Mouse (Mus musculus) urinary bladder, postnatal 4 days (tissue): ENCODE measurements around the gene Slc39a11.
"Not testable (repeated sequence)": the region's sequence is repeated elsewhere in the genome, so short reads cannot be mapped to it uniquely, and the experiment has no call there.

Experiments used
- DNase-seq, 2 experiments: peaks; one replicate each; pipeline ENCODE4 v3.0.0; 2021 to 2022; ENCODE audit warnings: low spot score in 2 of 2

Slc39a11 gene

GRCm38 (mm10) chr11:113667704-113668103, 17.8 kb upstream of the Slc39a11 start:
- no peak for DNase-seq

GRCm38 (mm10) chr11:113667122-113667521, 17.2 kb upstream of the Slc39a11 start:
- DNase-seq: no peak

- no peak for DNase-seq
These were observed 16.8 kb upstream of the Slc39a11 start for GRCm38 (mm10) chr11:113666648-113667047.

GRCm38 (mm10) chr11:113666205-113666604, 16.3 kb upstream of the Slc39a11 start:
- DNase-seq: no peak

- no peak for DNase-seq
These were observed 14.4 kb upstream of the Slc39a11 start for GRCm38 (mm10) chr11:113664279-113664678.

GRCm38 (mm10) chr11:113661835-113662351, 12.0 kb upstream of the Slc39a11 start:
- DNase-seq: no peak

GRCm38 (mm10) chr11:113660940-113661339, 11.1 kb upstream of the Slc39a11 start:
- no peak for DNase-seq

GRCm38 (mm10) chr11:113660213-113660612, 10.3 kb upstream of the Slc39a11 start:
- not testable (repeated sequence) for DNase-seq

- no peak for DNase-seq
These were observed 8.9 kb upstream of the Slc39a11 start for GRCm38 (mm10) chr11:113658763-113659162.

- DNase-seq: no peak
These were observed 8.4 kb upstream of the Slc39a11 start for GRCm38 (mm10) chr11:113658319-113658718.

GRCm38 (mm10) chr11:113657221-113657620, 7.3 kb upstream of the Slc39a11 start:
- DNase-seq: no peak

GRCm38 (mm10) chr11:113656511-113656932, 6.6 kb upstream of the Slc39a11 start:
- no peak for DNase-seq

GRCm38 (mm10) chr11:113654561-113655270, 4.8 kb upstream of the Slc39a11 start:
- no peak for DNase-seq

GRCm38 (mm10) chr11:113654105-113654504, 4.2 kb upstream of the Slc39a11 start:
- no peak for DNase-seq

GRCm38 (mm10) chr11:113652516-113652915, 2.6 kb upstream of the Slc39a11 start:
- no peak for DNase-seq

GRCm38 (mm10) chr11:113651907-113652273, 2.0 kb upstream of the Slc39a11 start:
- no peak for DNase-seq

GRCm38 (mm10) chr11:113651206-113651906, 1.5 kb upstream of the Slc39a11 start:
- DNase-seq: no peak

- DNase-seq: no peak
These were observed 1.1 kb downstream of the Slc39a11 start, which contains the start of gene Cog1 for GRCm38 (mm10) chr11:113648690-113649352. TSS of gene Cog1 (plus strand) at chr11:113649169.

- peak; percentile 75 to 89 for DNase-seq
These were observed 1.7 kb downstream of the Slc39a11 start for GRCm38 (mm10) chr11:113648152-113648551.

GRCm38 (mm10) chr11:113645181-113645580, 4.7 kb downstream of the Slc39a11 start:
- no peak for DNase-seq

GRCm38 (mm10) chr11:113638680-113639079, 11.2 kb downstream of the Slc39a11 start:
- DNase-seq: no peak

- no peak for DNase-seq
These were observed 15.2 kb downstream of the Slc39a11 start for GRCm38 (mm10) chr11:113634699-113635121.
